Mouse (Mus musculus) heart, postnatal 0 days (tissue): ENCODE results near the gene Ttc7b. TPM values are rescaled to one million over a fixed set of nuclear protein-coding genes. Genes with fewer than 3 reads are reported as not detected.

Experiments
- ATAC-seq: fragments of 200-750 bp; cut with Nextera tagmentation; 2 replicates; pipeline ENCODE4 v1.8.0; 2017; ENCODE audit warnings: low read depth, moderate number of reproducible peaks, moderate library complexity; ENCODE audit not compliant: insufficient read depth
- DNase-seq: peaks from one replicate; pipeline ENCODE4 v3.0.0-alpha.2; 2016; ENCODE audit warnings: low spot score
- H3K27ac ChIP-seq: fragments of 300-500 bp; sonication (generic); 2 replicates; pipeline ENCODE4 v1.5.1; 2014; ENCODE audit warnings: low read depth, mild to moderate bottlenecking
- H3K27me3 ChIP-seq: fragments of 300-500 bp; sonication (generic); 2 replicates; pipeline ENCODE4 v1.6.1; 2014; ENCODE audit warnings: low read length, mixed read lengths; ENCODE audit not compliant: control insufficient read depth, insufficient read depth
- H3K36me3 ChIP-seq: fragments of 300-500 bp; sonication (generic); replicated peaks from 2 replicates; pipeline ENCODE4 v1.6.1; 2014; ENCODE audit warnings: low read length, mixed read lengths; ENCODE audit not compliant: control insufficient read depth, insufficient read depth
- H3K4me1 ChIP-seq: fragments of 300-500 bp; sonication (generic); 2 replicates; pipeline ENCODE4 v1.6.1; 2014; ENCODE audit warnings: antibody characterized with exemption; ENCODE audit not compliant: control insufficient read depth, insufficient read depth
- H3K4me2 ChIP-seq: fragments of 300-500 bp; sonication (generic); 2 replicates; pipeline ENCODE4 v1.6.1; 2014; ENCODE audit warnings: low read depth, mild to moderate bottlenecking, low read length, moderate library complexity
- H3K4me3 ChIP-seq: fragments of 300-500 bp; sonication (generic); 2 replicates; pipeline ENCODE4 v1.5.1; 2014; ENCODE audit warnings: low read depth, low read length
- H3K9ac ChIP-seq: fragments of 300-500 bp; sonication (generic); replicated peaks from 2 replicates; pipeline ENCODE4 v1.6.1; 2014; ENCODE audit warnings: low read depth, low read length, mixed read lengths
- H3K9me3 ChIP-seq: fragments of 300-500 bp; sonication (generic); replicated peaks from 2 replicates; pipeline ENCODE4 v1.6.1; 2016; ENCODE audit warnings: low read length; ENCODE audit not compliant: control insufficient read depth
- CTCF ChIP-seq: IDR thresholded peaks from 2 replicates; pipeline ENCODE4 v1.5.1; 2016; ENCODE audit warnings: antibody characterized with exemption, control low read depth, low read depth
- EP300 ChIP-seq: IDR thresholded peaks from 2 replicates; pipeline ENCODE4 v1.6.1; 2016; ENCODE audit warnings: antibody characterized with exemption, low read depth
- WGBS: fragments of 180-500 bp; shearing (Covaris S2); extraction: QIAGEN DNeasy Blood & Tissue Kit; methylation state at CpG from one replicate; pipeline ENCODE4 v1.1.7; 2014; 5-methylcytosine and 5-hydroxymethylcytosine counted together
- polyA plus RNA-seq: library from polyadenylated mRNA; unstranded; fragments of >200 nt; fragmentation: Nextera tagmentation; extraction: Ambion mirVana; gene quantifications from 2 replicates; pipeline ENCODE4 v1.2.1, GENCODE M21; 2015
- total RNA-seq: library from RNA; depleted of rRNA; stranded (reverse); fragments of >200 nt; gene quantifications from 2 replicates; pipeline ENCODE4 v1.2.3, GENCODE M21; 2014; ENCODE audit warnings: low replicate concordance

The Ttc7b gene
- total and polyA plus RNA-seq, 2 experiments from 2014 or later = 6.7 to 29.4 TPM

- Histone ChIP-seq H3K4me1 (no peaks in the 10 kb centered on the region; the same call in 1 of the 2 replicates), H3K4me2 (no peak overlapping the region), H3K27ac (no peak overlapping the region), H3K9ac (no peak overlapping the region), H3K4me3 (no peak overlapping the region), H3K27me3 (no peaks in the 10 kb centered on the region), H3K36me3 (peaks cover 53% of the 10 kb centered on the region), H3K9me3 (no peaks in the 10 kb centered on the region)
- TF ChIP-seq EP300 (no peak), CTCF (no peak)
- ATAC-seq (no peak), DNase-seq (no peak)
- WGBS = 73% methylated on average over 4 of the region's 4 CpGs
These were observed 117.7 kb downstream of the Ttc7b start for GRCm38 (mm10) chr12:100403005-100403324.

- no peaks in the 10 kb centered on the region for H3K27me3 ChIP-seq
- no peaks in the 10 kb centered on the region for H3K9me3 ChIP-seq
- no peak overlapping the region for H3K9ac ChIP-seq
- 81% methylated on average over 10 of the region's 10 CpGs for WGBS
- peaks cover 53% of the 10 kb centered on the region for H3K36me3 ChIP-seq
- H3K4me1 ChIP-seq = no peaks in the 10 kb centered on the region; the same call in 1 of the 2 replicates
- no peak overlapping the region for H3K27ac ChIP-seq
- no peak overlapping the region for H3K4me3 ChIP-seq
- no peak overlapping the region for H3K4me2 ChIP-seq
- ATAC-seq = no peak
- no peak for DNase-seq
- TF ChIP-seq CTCF (no peak), EP300 (no peak)
These were observed 118.2 kb downstream of the Ttc7b start for GRCm38 (mm10) chr12:100402296-100403004.

- DNase-seq = no peak
- Histone ChIP-seq H3K4me1 (no peaks in the 10 kb centered on the region), H3K27ac (no peak overlapping the region), H3K9me3 (no peaks in the 10 kb centered on the region), H3K9ac (no peak overlapping the region), H3K27me3 (no peaks in the 10 kb centered on the region), H3K4me3 (no peak overlapping the region), H3K4me2 (no peak overlapping the region), H3K36me3 (peaks cover 53% of the 10 kb centered on the region)
- TF ChIP-seq CTCF (no peak), EP300 (no peak)
- 94% methylated on average over 3 of the region's 3 CpGs for WGBS
- no peak for ATAC-seq
These were observed 120.5 kb downstream of the Ttc7b start for GRCm38 (mm10) chr12:100400119-100400518.

GRCm38 (mm10) chr12:100399126-100399727 is 121.4 kb downstream of the Ttc7b start:
- WGBS = 88% methylated on average over 5 of the region's 5 CpGs
- ATAC-seq = no peak
- no peak for DNase-seq
- Histone ChIP-seq H3K4me2 (no peak overlapping the region), H3K27ac (no peak overlapping the region), H3K4me1 (no peaks in the 10 kb centered on the region), H3K9ac (no peak overlapping the region), H3K27me3 (no peaks in the 10 kb centered on the region), H3K9me3 (no peaks in the 10 kb centered on the region), H3K4me3 (no peak overlapping the region), H3K36me3 (peaks cover 62% of the 10 kb centered on the region)
- TF ChIP-seq CTCF (no peak), EP300 (no peak)

- Histone ChIP-seq H3K27ac (no peak overlapping the region), H3K4me1 (no peaks in the 10 kb centered on the region), H3K9ac (no peak overlapping the region), H3K4me3 (no peak overlapping the region), H3K36me3 (peaks cover 67% of the 10 kb centered on the region), H3K4me2 (no peak overlapping the region), H3K27me3 (no peaks in the 10 kb centered on the region), H3K9me3 (no peaks in the 10 kb centered on the region)
- no peak for ATAC-seq
- WGBS = 76% methylated on average over 8 of the region's 8 CpGs
- TF ChIP-seq EP300 = no peak
- no peak for TF ChIP-seq CTCF
- DNase-seq = no peak
These were observed 122.2 kb downstream of the Ttc7b start for GRCm38 (mm10) chr12:100398268-100398943.
